Mouse (Mus musculus): ENCODE data around the gene Nthl1. TPM values are rescaled to one million over a fixed set of nuclear protein-coding genes. Genes with fewer than 3 reads are reported as not detected.

Nthl1 gene
- polyA plus RNA-seq (2014; fragmentation: Illumina TruSeq; extraction: RNeasy Lipid Tissue Mini Kit (QIAGEN cat#74804); ENCODE audit: low read depth, low replicate concordance): 0.50 TPM

DNA sequence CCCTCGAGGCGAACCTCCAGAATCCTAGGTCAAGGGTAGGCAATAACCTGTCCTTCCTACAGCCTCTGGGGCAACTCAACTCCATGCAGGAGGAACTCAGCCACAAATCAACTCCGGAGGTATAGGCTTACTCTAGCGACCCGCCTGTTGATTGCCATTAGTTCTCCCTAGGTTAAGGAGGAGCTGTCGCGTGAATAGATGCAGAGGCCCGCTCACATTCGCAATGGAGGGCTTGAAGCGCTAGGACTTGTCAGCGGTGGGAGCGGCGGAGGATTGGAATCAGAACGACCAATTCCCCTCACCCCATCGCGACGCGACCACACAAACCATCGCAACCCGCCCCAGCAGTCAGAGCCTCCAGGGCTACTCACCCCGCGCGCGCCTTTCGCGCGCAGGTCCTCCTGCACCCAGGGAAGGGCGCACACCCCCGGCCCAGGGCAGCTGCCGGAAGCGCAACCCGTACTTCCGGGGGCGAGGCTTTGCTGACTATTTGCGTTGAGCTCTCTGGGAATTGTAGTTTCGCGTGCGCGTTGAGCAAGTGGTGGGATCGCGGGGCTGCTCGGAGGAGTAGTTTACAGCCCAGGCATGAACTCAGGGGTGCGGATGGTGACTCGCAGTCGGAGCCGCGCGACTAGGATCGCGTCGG lies at the start of gene Nthl1, which contains the start of gene Tsc2:
Gene Nthl1, plus strand, starts transcription at position 514 of the 646 bp plus-strand sequence.
Gene Tsc2, minus strand, starts transcription at position 464 of the 646 bp plus-strand sequence.

GRCm38 (mm10) chr17:24650070-24650616 lies 17.7 kb downstream of the Nthl1 start, which contains the start of gene Slc9a3r2:
Slc9a3r2 (minus strand) TSS chr17:24650327.

DNA sequence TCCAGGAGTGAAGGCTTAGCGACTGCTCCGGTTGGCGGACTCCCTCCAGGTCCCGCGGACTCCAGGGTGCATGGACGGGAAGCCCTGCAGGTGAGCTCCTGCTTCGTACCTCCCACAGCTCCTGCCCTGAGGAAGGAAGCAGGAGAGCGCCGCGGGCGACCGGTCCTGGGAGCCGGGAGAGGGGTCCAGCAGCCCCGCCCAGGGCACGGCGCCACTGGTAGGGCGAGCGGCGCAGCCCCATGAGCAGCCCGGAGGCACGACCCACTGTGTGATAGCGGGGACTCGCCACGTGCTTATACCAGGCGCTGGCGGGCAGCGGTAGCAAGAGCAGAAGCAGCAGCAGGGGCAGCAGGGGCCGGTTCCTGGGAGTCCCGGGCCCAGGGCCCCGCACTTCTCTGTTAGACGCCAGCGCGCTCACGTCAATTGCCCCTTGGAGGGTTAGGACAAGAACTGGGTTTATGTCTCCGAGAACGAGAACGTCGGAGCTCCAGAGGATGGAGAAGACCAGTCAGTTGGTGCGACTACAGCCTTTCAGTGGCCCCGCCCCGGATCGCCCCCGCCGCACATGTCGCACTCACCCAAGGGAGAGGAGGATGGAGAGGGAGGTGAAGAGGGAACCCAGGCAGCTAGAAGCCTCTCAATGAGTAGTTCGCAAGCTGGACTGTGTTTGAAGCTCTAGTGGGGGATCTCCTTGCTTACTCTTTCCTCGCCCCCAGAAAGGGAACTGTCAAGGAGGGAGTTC lies 25.7 kb downstream of the Nthl1 start, which contains the start of gene Npw:
Gene Npw, minus strand, starts transcription at position 441 of the 742 bp plus-strand sequence.

DNA sequence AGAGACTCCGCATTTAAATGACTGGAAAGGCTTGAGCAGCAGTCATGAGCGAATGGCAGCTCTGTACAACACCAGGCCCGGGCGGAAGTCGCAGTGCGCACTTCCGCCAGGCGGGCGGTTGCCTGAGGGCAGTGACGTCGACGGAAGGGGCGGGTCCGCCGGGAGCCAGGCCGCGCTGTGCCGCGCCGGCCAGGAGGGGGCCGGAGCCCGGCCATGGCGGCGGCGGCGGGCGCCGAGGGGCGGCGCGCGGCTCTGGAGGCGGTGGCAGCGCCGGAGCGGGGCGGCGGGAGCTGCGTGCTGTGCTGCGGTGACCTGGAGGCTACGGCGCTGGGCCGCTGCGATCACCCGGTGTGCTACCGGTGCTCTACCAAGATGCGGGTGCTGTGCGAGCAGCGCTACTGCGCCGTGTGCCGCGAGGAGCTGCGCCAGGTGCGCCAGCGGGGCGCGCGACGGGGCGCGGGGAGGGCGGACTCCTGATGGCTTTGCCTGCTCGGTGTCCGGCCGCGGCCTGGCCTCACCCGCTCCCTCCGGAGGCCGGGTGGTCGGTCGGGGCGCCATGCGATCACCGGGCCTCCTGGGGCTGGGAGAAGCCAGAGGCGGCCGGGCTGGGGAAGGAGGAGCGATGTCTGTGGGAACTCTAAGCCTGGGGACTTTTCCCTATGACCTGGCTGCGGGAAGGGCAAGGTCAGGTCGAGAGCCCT lies 37.2 kb downstream of the Nthl1 start, which contains the start of gene Zfp598:
Gene Zfp598, plus strand, starts transcription at position 143 of the 701 bp plus-strand sequence.

Other genes with a start within 250 kb of the Nthl1 start
- gene Rnps1, start 218.1 kb upstream of the Nthl1 start, polyA plus RNA-seq (2014; fragmentation: Illumina TruSeq; extraction: RNeasy Lipid Tissue Mini Kit (QIAGEN cat#74804); ENCODE audit: low read depth, low replicate concordance): 19.3 TPM
- 61.8 TPM for gene Eci1, start 206.0 kb upstream of the Nthl1 start, polyA plus RNA-seq (2014; fragmentation: Illumina TruSeq; extraction: RNeasy Lipid Tissue Mini Kit (QIAGEN cat#74804); ENCODE audit: low read depth, low replicate concordance)
- gene Dnase1l2, start 189.6 kb upstream of the Nthl1 start, polyA plus RNA-seq (2014; fragmentation: Illumina TruSeq; extraction: RNeasy Lipid Tissue Mini Kit (QIAGEN cat#74804); ENCODE audit: low read depth, low replicate concordance): not detected
- 0.37 TPM for gene E4f1, start 162.4 kb upstream of the Nthl1 start, polyA plus RNA-seq (2014; fragmentation: Illumina TruSeq; extraction: RNeasy Lipid Tissue Mini Kit (QIAGEN cat#74804); ENCODE audit: low read depth, low replicate concordance)
- 6.5 TPM for gene Pgp, start 162.3 kb upstream of the Nthl1 start, polyA plus RNA-seq (2014; fragmentation: Illumina TruSeq; extraction: RNeasy Lipid Tissue Mini Kit (QIAGEN cat#74804); ENCODE audit: low read depth, low replicate concordance)
- not detected for gene Bricd5, start 158.8 kb upstream of the Nthl1 start, polyA plus RNA-seq (2014; fragmentation: Illumina TruSeq; extraction: RNeasy Lipid Tissue Mini Kit (QIAGEN cat#74804); ENCODE audit: low read depth, low replicate concordance)
- gene Mlst8, start 153.6 kb upstream of the Nthl1 start, polyA plus RNA-seq (2014; fragmentation: Illumina TruSeq; extraction: RNeasy Lipid Tissue Mini Kit (QIAGEN cat#74804); ENCODE audit: low read depth, low replicate concordance): 1.8 TPM
- not detected for gene Caskin1, start 144.1 kb upstream of the Nthl1 start, polyA plus RNA-seq (2014; fragmentation: Illumina TruSeq; extraction: RNeasy Lipid Tissue Mini Kit (QIAGEN cat#74804); ENCODE audit: low read depth, low replicate concordance)
- gene Traf7, start 104.7 kb upstream of the Nthl1 start, polyA plus RNA-seq (2014; fragmentation: Illumina TruSeq; extraction: RNeasy Lipid Tissue Mini Kit (QIAGEN cat#74804); ENCODE audit: low read depth, low replicate concordance): 3.5 TPM
- not detected for gene Rab26, start 98.5 kb upstream of the Nthl1 start, polyA plus RNA-seq (2014; fragmentation: Illumina TruSeq; extraction: RNeasy Lipid Tissue Mini Kit (QIAGEN cat#74804); ENCODE audit: low read depth, low replicate concordance)
- gene Pkd1, start 82.8 kb upstream of the Nthl1 start, polyA plus RNA-seq (2014; fragmentation: Illumina TruSeq; extraction: RNeasy Lipid Tissue Mini Kit (QIAGEN cat#74804); ENCODE audit: low read depth, low replicate concordance): 1.3 TPM
- gene Tsc2, start 50 bp upstream of the Nthl1 start, polyA plus RNA-seq (2014; fragmentation: Illumina TruSeq; extraction: RNeasy Lipid Tissue Mini Kit (QIAGEN cat#74804); ENCODE audit: low read depth, low replicate concordance): 7.0 TPM
- gene Slc9a3r2, start 17.6 kb downstream of the Nthl1 start, polyA plus RNA-seq (2014; fragmentation: Illumina TruSeq; extraction: RNeasy Lipid Tissue Mini Kit (QIAGEN cat#74804); ENCODE audit: low read depth, low replicate concordance): 3.9 TPM
- not detected for gene Npw, start 25.8 kb downstream of the Nthl1 start, polyA plus RNA-seq (2014; fragmentation: Illumina TruSeq; extraction: RNeasy Lipid Tissue Mini Kit (QIAGEN cat#74804); ENCODE audit: low read depth, low replicate concordance)
- gene Zfp598, start 37.0 kb downstream of the Nthl1 start, polyA plus RNA-seq (2014; fragmentation: Illumina TruSeq; extraction: RNeasy Lipid Tissue Mini Kit (QIAGEN cat#74804); ENCODE audit: low read depth, low replicate concordance): 3.4 TPM
- gene Syngr3, start 57.3 kb downstream of the Nthl1 start, polyA plus RNA-seq (2014; fragmentation: Illumina TruSeq; extraction: RNeasy Lipid Tissue Mini Kit (QIAGEN cat#74804); ENCODE audit: low read depth, low replicate concordance): not detected
- 12.1 TPM for gene Gfer, start 63.5 kb downstream of the Nthl1 start, polyA plus RNA-seq (2014; fragmentation: Illumina TruSeq; extraction: RNeasy Lipid Tissue Mini Kit (QIAGEN cat#74804); ENCODE audit: low read depth, low replicate concordance)
- gene Noxo1, start 63.6 kb downstream of the Nthl1 start, polyA plus RNA-seq (2014; fragmentation: Illumina TruSeq; extraction: RNeasy Lipid Tissue Mini Kit (QIAGEN cat#74804); ENCODE audit: low read depth, low replicate concordance): not detected
- gene Tbl3, start 75.0 kb downstream of the Nthl1 start, polyA plus RNA-seq (2014; fragmentation: Illumina TruSeq; extraction: RNeasy Lipid Tissue Mini Kit (QIAGEN cat#74804); ENCODE audit: low read depth, low replicate concordance): 0.58 TPM
- not detected for gene Rnf151, start 85.4 kb downstream of the Nthl1 start, polyA plus RNA-seq (2014; fragmentation: Illumina TruSeq; extraction: RNeasy Lipid Tissue Mini Kit (QIAGEN cat#74804); ENCODE audit: low read depth, low replicate concordance)
- gene Rps2, start 85.4 kb downstream of the Nthl1 start, polyA plus RNA-seq (2014; fragmentation: Illumina TruSeq; extraction: RNeasy Lipid Tissue Mini Kit (QIAGEN cat#74804); ENCODE audit: low read depth, low replicate concordance): 483 TPM
- 138 TPM for gene Ndufb10, start 91.8 kb downstream of the Nthl1 start, polyA plus RNA-seq (2014; fragmentation: Illumina TruSeq; extraction: RNeasy Lipid Tissue Mini Kit (QIAGEN cat#74804); ENCODE audit: low read depth, low replicate concordance)
- gene Rpl3l, start 95.1 kb downstream of the Nthl1 start, polyA plus RNA-seq (2014; fragmentation: Illumina TruSeq; extraction: RNeasy Lipid Tissue Mini Kit (QIAGEN cat#74804); ENCODE audit: low read depth, low replicate concordance): not detected
- gene Msrb1, start 104.0 kb downstream of the Nthl1 start, polyA plus RNA-seq (2014; fragmentation: Illumina TruSeq; extraction: RNeasy Lipid Tissue Mini Kit (QIAGEN cat#74804); ENCODE audit: low read depth, low replicate concordance): 93.0 TPM
- gene Hs3st6, start 120.3 kb downstream of the Nthl1 start, polyA plus RNA-seq (2014; fragmentation: Illumina TruSeq; extraction: RNeasy Lipid Tissue Mini Kit (QIAGEN cat#74804); ENCODE audit: low read depth, low replicate concordance): not detected
- 22.4 TPM for gene Meiob, start 171.6 kb downstream of the Nthl1 start, polyA plus RNA-seq (2014; fragmentation: Illumina TruSeq; extraction: RNeasy Lipid Tissue Mini Kit (QIAGEN cat#74804); ENCODE audit: low read depth, low replicate concordance)
- 123 TPM for gene Hagh, start 207.5 kb downstream of the Nthl1 start, polyA plus RNA-seq (2014; fragmentation: Illumina TruSeq; extraction: RNeasy Lipid Tissue Mini Kit (QIAGEN cat#74804); ENCODE audit: low read depth, low replicate concordance)
- 116 TPM for gene Fahd1, start 217.7 kb downstream of the Nthl1 start, polyA plus RNA-seq (2014; fragmentation: Illumina TruSeq; extraction: RNeasy Lipid Tissue Mini Kit (QIAGEN cat#74804); ENCODE audit: low read depth, low replicate concordance)
- 3.5 TPM for gene Igfals, start 233.3 kb downstream of the Nthl1 start, polyA plus RNA-seq (2014; fragmentation: Illumina TruSeq; extraction: RNeasy Lipid Tissue Mini Kit (QIAGEN cat#74804); ENCODE audit: low read depth, low replicate concordance)

All from liver, adult 10 weeks (tissue).